Mouse (Mus musculus) small intestine, adult 2 months (tissue): ENCODE measurements at regions not wholly inside any gene's neighbourhood (a gene's known extent, or its start where the extent isn't known, plus 50 kb on each side); places are given as distances from the start of the nearest gene placed in this dataset.

ENCODE experiments used
- CTCF ChIP-seq: fragments of 200-500 bp; IDR thresholded peaks from 2 replicates; pipeline ENCODE4 v1.5.1; 2012; ENCODE audit warnings: low read depth, mild to moderate bottlenecking, control low read depth, inconsistent platforms, low read length, moderate library complexity, mixed read lengths; ENCODE audit not compliant: insufficient replicate concordance, insufficient read length; ENCODE audit errors: extremely low read depth
- POLR2A ChIP-seq: fragments of 200-500 bp; IDR thresholded peaks from 2 replicates; pipeline ENCODE4 v1.6.1; 2012; ENCODE audit warnings: low read depth, mild to moderate bottlenecking, control low read depth, inconsistent platforms, low read length, moderate library complexity

GRCm38 (mm10) chr10:22978442-22978841 is 158.5 kb upstream of the Tcf21 start:
- no peak for TF ChIP-seq POLR2A
- no peak for TF ChIP-seq CTCF
